Mouse (Mus musculus): ENCODE measurements around the gene Pcmtd2. TPM values are rescaled to one million over a fixed set of nuclear protein-coding genes. Genes with fewer than 3 reads are reported as not detected.

Pcmtd2 gene
- polyA plus RNA-seq, 1 experiment: 19.7 TPM

- TF ChIP-seq CTCF (IDR thresholded peaks at IDR 0.05; ENCODE audit: borderline replicate concordance, insufficient read depth, low read length) (no peak), POLR2A (IDR thresholded peaks at IDR 0.05; ENCODE audit: low read depth, low read length) (peak; percentile 82)
- Histone ChIP-seq H3K4me3 (ENCODE audit: insufficient read depth, low read length) (peak within 1 kb of the TSS; percentile 80), H3K4me1 (ENCODE audit: control insufficient read depth, insufficient read depth, low read length) (0 out of 2 replicates have a peak, but pooled peaks cover 7% of the 10 kb centered on the region), H3K27ac (ENCODE audit: insufficient read depth, low read length) (peak within 1 kb of the TSS; percentile 5; the same call in 1 of the 2 replicates)
These were observed 26.3 kb downstream of the Pcmtd2 start, which contains the start of gene Polr3k for GRCm38 (mm10) chr2:181863791-181864535. TSS of gene Polr3k (plus strand) at chr2:181864337.

DNA sequence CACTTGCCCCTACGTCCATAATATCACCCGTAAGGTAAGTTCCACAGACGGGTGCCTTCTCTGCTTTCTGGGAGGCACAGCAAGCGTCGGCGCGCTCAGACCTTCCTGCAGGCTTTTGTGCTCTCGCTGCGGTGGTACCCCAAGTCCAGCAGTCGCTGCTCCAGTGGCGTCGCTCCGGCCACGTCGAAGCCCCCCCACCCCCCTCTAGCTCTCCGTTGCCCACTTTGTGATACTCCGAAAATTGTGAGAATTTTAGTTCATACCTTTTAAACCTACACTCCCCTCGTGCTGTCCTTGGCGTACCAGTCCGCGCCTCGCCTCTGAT lies 26.8 kb downstream of the Pcmtd2 start:
- peak overlapping the region; percentile 74 for H3K4me3 ChIP-seq (ENCODE audit: insufficient read depth, low read length)
- peak overlapping the region; percentile 5; the same call in 1 of the 2 replicates for H3K27ac ChIP-seq (ENCODE audit: insufficient read depth, low read length)
- TF ChIP-seq CTCF (IDR thresholded peaks at IDR 0.05; ENCODE audit: borderline replicate concordance, insufficient read depth, low read length) (no peak), POLR2A (IDR thresholded peaks at IDR 0.05; ENCODE audit: low read depth, low read length) (no peak)
- H3K4me1 ChIP-seq (ENCODE audit: control insufficient read depth, insufficient read depth, low read length): 0 out of 2 replicates have a peak, but pooled peaks cover 7% of the 10 kb centered on the region

DNA sequence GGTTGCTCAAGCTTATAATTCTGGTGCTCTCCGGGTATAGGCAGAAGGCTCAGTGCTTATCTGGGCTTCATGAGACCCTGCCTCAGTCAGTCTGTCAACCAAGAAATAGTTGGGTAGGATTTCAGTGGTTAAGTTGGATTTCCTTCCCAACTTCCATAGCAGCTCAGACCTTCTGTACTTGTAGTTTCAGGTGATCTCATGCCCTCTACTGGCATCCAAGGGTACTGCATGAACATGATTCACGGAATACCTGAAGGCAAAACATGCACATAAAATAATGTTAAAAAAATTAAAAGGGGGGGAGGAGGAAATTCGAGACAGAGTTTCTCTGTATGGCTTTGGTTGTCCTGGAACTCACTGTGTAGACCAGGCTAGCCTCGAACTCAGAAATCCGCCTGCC lies 29.3 kb downstream of the Pcmtd2 start:
- H3K4me1 ChIP-seq (ENCODE audit: control insufficient read depth, insufficient read depth, low read length): 0 out of 2 replicates have a peak, but pooled peaks cover 7% of the 10 kb centered on the region
- TF ChIP-seq POLR2A (IDR thresholded peaks at IDR 0.05; ENCODE audit: low read depth, low read length) (no peak), CTCF (IDR thresholded peaks at IDR 0.05; ENCODE audit: borderline replicate concordance, insufficient read depth, low read length) (no peak; the same call in 1 of the 2 replicates)
- no peak overlapping the region for H3K4me3 ChIP-seq (ENCODE audit: insufficient read depth, low read length)
- H3K27ac ChIP-seq (ENCODE audit: insufficient read depth, low read length): no peak overlapping the region

DNA sequence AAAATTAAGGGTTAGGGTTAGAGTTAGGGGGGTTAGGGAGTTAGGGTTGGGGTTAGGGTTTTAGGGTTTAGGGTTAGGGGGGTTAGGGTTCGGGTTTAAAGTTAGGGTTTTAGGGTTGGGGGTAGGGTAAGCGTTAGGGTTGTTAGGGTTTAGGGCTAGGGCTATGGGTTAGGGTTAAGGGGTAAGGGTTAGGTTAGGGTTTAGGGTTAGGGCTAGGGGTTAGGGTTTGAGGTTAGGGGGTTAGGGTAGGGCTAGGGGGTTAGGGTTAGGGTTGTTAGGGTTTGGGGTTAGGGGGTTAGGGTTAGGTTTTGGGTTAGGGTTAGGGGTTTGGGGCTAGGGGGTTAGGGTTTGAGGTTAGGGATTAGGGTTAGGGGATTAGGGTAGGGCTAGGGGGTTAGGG lies 33.4 kb downstream of the Pcmtd2 start:
- Histone ChIP-seq H3K4me1 (ENCODE audit: control insufficient read depth, insufficient read depth, low read length) (no peaks in the 10 kb centered on the region), H3K4me3 (ENCODE audit: insufficient read depth, low read length) (no peak overlapping the region), H3K27ac (ENCODE audit: insufficient read depth, low read length) (no peak overlapping the region)
- no peak for TF ChIP-seq CTCF (IDR thresholded peaks at IDR 0.05; ENCODE audit: borderline replicate concordance, insufficient read depth, low read length)
- no peak for TF ChIP-seq POLR2A (IDR thresholded peaks at IDR 0.05; ENCODE audit: low read depth, low read length)

GRCm38 (mm10) chr2:181878903-181879302 lies 41.2 kb downstream of the Pcmtd2 start:
- TF ChIP-seq CTCF (IDR thresholded peaks at IDR 0.05; ENCODE audit: borderline replicate concordance, insufficient read depth, low read length): no peak
- TF ChIP-seq POLR2A (IDR thresholded peaks at IDR 0.05; ENCODE audit: low read depth, low read length): no peak
- Histone ChIP-seq H3K4me3 (ENCODE audit: insufficient read depth, low read length) (no peak overlapping the region), H3K4me1 (ENCODE audit: control insufficient read depth, insufficient read depth, low read length) (no peaks in the 10 kb centered on the region), H3K27ac (ENCODE audit: insufficient read depth, low read length) (no peak overlapping the region)

DNA sequence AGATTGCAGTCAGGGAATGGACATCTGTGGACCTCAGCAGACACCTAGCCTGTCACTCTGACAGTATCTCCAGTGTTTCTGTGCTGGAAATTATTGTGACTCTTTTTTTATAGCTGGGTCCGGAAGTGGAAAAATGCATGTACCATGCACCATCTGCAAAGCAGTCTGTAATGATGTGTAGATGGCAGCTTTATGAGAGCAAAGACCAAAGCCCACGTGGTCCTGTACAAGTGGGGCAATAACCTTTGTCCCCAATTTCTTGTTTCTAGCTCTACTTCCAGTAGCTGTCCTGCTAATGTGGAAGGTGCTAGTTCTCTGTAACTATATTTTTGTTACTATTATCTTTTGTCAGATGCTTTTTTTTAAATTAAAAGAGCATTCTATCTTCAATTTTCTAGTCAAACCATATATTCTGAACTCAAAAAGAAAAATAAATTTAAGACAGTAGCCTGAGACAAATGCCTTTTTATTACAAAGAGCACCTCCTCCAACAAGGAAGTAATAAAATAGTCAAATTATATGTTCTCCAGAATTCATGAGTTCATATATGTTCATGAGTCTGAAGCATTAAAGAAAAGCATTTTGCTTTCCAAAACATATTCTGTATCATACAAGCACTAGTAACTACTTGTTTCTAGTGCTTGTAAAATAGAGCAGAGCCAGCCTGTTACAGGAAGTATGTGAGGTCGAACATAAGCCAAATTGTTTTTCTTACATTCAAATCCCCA lies 45.5 kb downstream of the Pcmtd2 start:
- TF ChIP-seq POLR2A (IDR thresholded peaks at IDR 0.05; ENCODE audit: low read depth, low read length) (no peak), CTCF (IDR thresholded peaks at IDR 0.05; ENCODE audit: borderline replicate concordance, insufficient read depth, low read length) (no peak)
- no peaks in the 10 kb centered on the region for H3K4me1 ChIP-seq (ENCODE audit: control insufficient read depth, insufficient read depth, low read length)
- H3K4me3 ChIP-seq (ENCODE audit: insufficient read depth, low read length): no peak overlapping the region
- H3K27ac ChIP-seq (ENCODE audit: insufficient read depth, low read length): no peak overlapping the region

Other genes with a start within 250 kb of the Pcmtd2 start
- gene Prpf6, start 246.0 kb upstream of the Pcmtd2 start, polyA plus RNA-seq (2011; ENCODE audit: insufficient read length, low read depth, missing spikeins): 55.9 and 59.4 TPM in 2 replicates
- 31.8 and 41.0 TPM in 2 replicates for gene Zfp512b, start 245.1 kb upstream of the Pcmtd2 start, polyA plus RNA-seq (2011; ENCODE audit: insufficient read length, low read depth, missing spikeins)
- gene Samd10, start 238.6 kb upstream of the Pcmtd2 start, polyA plus RNA-seq (2011; ENCODE audit: insufficient read length, low read depth, missing spikeins): 3.6 and 3.7 TPM in 2 replicates
- gene Gm29797, start 180.8 kb upstream of the Pcmtd2 start, polyA plus RNA-seq (2011; ENCODE audit: insufficient read length, low read depth, missing spikeins): not detected in 2 replicates
- not detected in 2 replicates for gene Sox18, start 166.2 kb upstream of the Pcmtd2 start, polyA plus RNA-seq (2011; ENCODE audit: insufficient read length, low read depth, missing spikeins)
- gene Tcea2, start 157.5 kb upstream of the Pcmtd2 start, polyA plus RNA-seq (2011; ENCODE audit: insufficient read length, low read depth, missing spikeins): 6.8 and 13.4 TPM in 2 replicates
- 66.1 and 87.1 TPM in 2 replicates for gene Rgs19, start 143.9 kb upstream of the Pcmtd2 start, polyA plus RNA-seq (2011; ENCODE audit: insufficient read length, low read depth, missing spikeins)
- not detected in 2 replicates for gene Lkaaear1, start 139.4 kb upstream of the Pcmtd2 start, polyA plus RNA-seq (2011; ENCODE audit: insufficient read length, low read depth, missing spikeins)
- gene Oprl1, start 122.8 kb upstream of the Pcmtd2 start, polyA plus RNA-seq (2011; ENCODE audit: insufficient read length, low read depth, missing spikeins): not detected in 2 replicates
- gene Myt1, start 74.5 kb upstream of the Pcmtd2 start, polyA plus RNA-seq (2011; ENCODE audit: insufficient read length, low read depth, missing spikeins): not detected in 2 replicates
- gene Polr3k, start 26.5 kb downstream of the Pcmtd2 start, polyA plus RNA-seq (2011; ENCODE audit: insufficient read length, low read depth, missing spikeins): 28.5 and 35.7 TPM in 2 replicates
- not detected in 2 replicates for gene Gm14496, start 153.3 kb downstream of the Pcmtd2 start, polyA plus RNA-seq (2011; ENCODE audit: insufficient read length, low read depth, missing spikeins)

Measured in embryonic fibroblast, embryonic 13.5 days (primary cell).